Mouse (Mus musculus) kidney, embryonic 16.5 days (tissue): Measurements from ENCODE around the gene Prox1. TPM values are rescaled to one million over a fixed set of nuclear protein-coding genes. Genes with fewer than 3 reads are reported as not detected.

Experiments
- ATAC-seq: fragments of 200-750 bp; cut with Nextera tagmentation; 2 replicates; pipeline ENCODE4 v1.8.0; 2017; ENCODE audit warnings: moderate TSS enrichment; ENCODE audit not compliant: low FRiP score, low TSS enrichment
- H3K27ac ChIP-seq: fragments of 300-500 bp; sonication (generic); 2 replicates; pipeline ENCODE4 v1.5.1; 2014; ENCODE audit warnings: low read length
- H3K27me3 ChIP-seq: fragments of 300-500 bp; sonication (generic); 2 replicates; pipeline ENCODE4 v1.6.1; 2014; ENCODE audit warnings: low read length, control low read depth, mixed read lengths; ENCODE audit not compliant: insufficient read depth
- H3K36me3 ChIP-seq: fragments of 300-500 bp; sonication (generic); 2 replicates; pipeline ENCODE4 v1.6.1; 2014; ENCODE audit warnings: low read length, control low read depth, mixed read lengths; ENCODE audit not compliant: insufficient read depth
- H3K4me1 ChIP-seq: fragments of 300-500 bp; sonication (generic); 2 replicates; pipeline ENCODE4 v1.6.1; 2014; ENCODE audit warnings: low read length, control low read depth, mixed read lengths; ENCODE audit not compliant: insufficient read depth
- H3K4me2 ChIP-seq: fragments of 300-500 bp; sonication (generic); replicated peaks from 2 replicates; pipeline ENCODE4 v1.6.1; 2014; ENCODE audit warnings: low read depth, low read length
- H3K4me3 ChIP-seq: fragments of 300-500 bp; sonication (generic); 2 replicates; pipeline ENCODE4 v1.5.1; 2014; ENCODE audit warnings: mild to moderate bottlenecking, low read length
- H3K9ac ChIP-seq: fragments of 300-500 bp; sonication (generic); replicated peaks from 2 replicates; pipeline ENCODE4 v1.6.1; 2014; ENCODE audit warnings: low read length
- H3K9me3 ChIP-seq: fragments of 300-500 bp; sonication (generic); 2 replicates; pipeline ENCODE4 v1.6.1; 2016; ENCODE audit warnings: low read length, control low read depth
- WGBS: fragments of 180-500 bp; shearing (Covaris S2); extraction: QIAGEN DNeasy Blood & Tissue Kit; methylation state at CpG from one replicate; pipeline ENCODE4 v1.1.7; 2014; 5-methylcytosine and 5-hydroxymethylcytosine counted together
- polyA plus RNA-seq: library from polyadenylated mRNA; unstranded; fragments of >200 nt; fragmentation: Nextera tagmentation; extraction: Ambion mirVana; gene quantifications from 2 replicates; pipeline ENCODE4 v1.2.1, GENCODE M21; 2015

Prox1 gene
- polyA plus RNA-seq, 1 experiment from 2014 or later: 0.89 TPM

- no peak overlapping the region for H3K9ac ChIP-seq
- H3K4me2 ChIP-seq: no peak overlapping the region
- H3K27ac ChIP-seq: no peak overlapping the region
- peaks cover 7% of the 10 kb centered on the region; the same call in 1 of the 2 replicates for H3K9me3 ChIP-seq
- H3K36me3 ChIP-seq: no peaks in the 10 kb centered on the region
- H3K27me3 ChIP-seq: no peaks in the 10 kb centered on the region
- 92% methylated on average over 1 of the region's 1 CpGs for WGBS
- H3K4me1 ChIP-seq: no peaks in the 10 kb centered on the region
- ATAC-seq: no peak
- H3K4me3 ChIP-seq: no peak overlapping the region
Measured at GRCm38 (mm10) chr1:190107587-190107986, 62.9 kb downstream of the Prox1 start.

GRCm38 (mm10) chr1:190106674-190107420, 63.7 kb downstream of the Prox1 start:
- ATAC-seq: no peak
- no peak overlapping the region for H3K4me2 ChIP-seq
- no peak overlapping the region for H3K27ac ChIP-seq
- WGBS: 56% methylated on average over 16 of the region's 16 CpGs
- H3K36me3 ChIP-seq: no peaks in the 10 kb centered on the region
- no peaks in the 10 kb centered on the region for H3K27me3 ChIP-seq
- H3K4me1 ChIP-seq: no peaks in the 10 kb centered on the region
- H3K9me3 ChIP-seq: peaks cover 7% of the 10 kb centered on the region; the same call in 1 of the 2 replicates
- H3K4me3 ChIP-seq: no peak overlapping the region
- no peak overlapping the region for H3K9ac ChIP-seq

GRCm38 (mm10) chr1:190106060-190106459, 64.5 kb downstream of the Prox1 start:
- Histone ChIP-seq H3K4me3 (no peak overlapping the region), H3K27ac (no peak overlapping the region), H3K9ac (no peak overlapping the region), H3K9me3 (peaks cover 7% of the 10 kb centered on the region; the same call in 1 of the 2 replicates), H3K4me2 (no peak overlapping the region), H3K36me3 (no peaks in the 10 kb centered on the region), H3K4me1 (no peaks in the 10 kb centered on the region), H3K27me3 (no peaks in the 10 kb centered on the region)
- 75% methylated on average over 5 of the region's 5 CpGs for WGBS
- ATAC-seq: no peak

GRCm38 (mm10) chr1:190093326-190093725, 77.2 kb downstream of the Prox1 start:
- Histone ChIP-seq H3K9me3 (no peaks in the 10 kb centered on the region), H3K4me1 (no peaks in the 10 kb centered on the region; the same call in 1 of the 2 replicates), H3K4me3 (no peak overlapping the region), H3K27ac (no peak overlapping the region), H3K36me3 (no peaks in the 10 kb centered on the region), H3K4me2 (no peak overlapping the region), H3K27me3 (no peaks in the 10 kb centered on the region), H3K9ac (no peak overlapping the region)
- ATAC-seq: no peak
- whole genome bisulfite sequencing: 75% methylated on average over 9 of the region's 9 CpGs

GRCm38 (mm10) chr1:190092076-190092475, 78.4 kb downstream of the Prox1 start:
- no peak overlapping the region for H3K27ac ChIP-seq
- no peak for ATAC-seq
- H3K4me3 ChIP-seq: no peak overlapping the region
- no peaks in the 10 kb centered on the region; the same call in 1 of the 2 replicates for H3K4me1 ChIP-seq
- no peak overlapping the region for H3K9ac ChIP-seq
- H3K4me2 ChIP-seq: no peak overlapping the region
- H3K27me3 ChIP-seq: no peaks in the 10 kb centered on the region
- H3K9me3 ChIP-seq: no peaks in the 10 kb centered on the region
- no peaks in the 10 kb centered on the region for H3K36me3 ChIP-seq
- WGBS: 92% methylated on average over 7 of the region's 7 CpGs

GRCm38 (mm10) chr1:190088929-190089328, 81.6 kb downstream of the Prox1 start:
- H3K9me3 ChIP-seq: no peaks in the 10 kb centered on the region
- ATAC-seq: no peak
- no peaks in the 10 kb centered on the region for H3K36me3 ChIP-seq
- no peak overlapping the region for H3K4me2 ChIP-seq
- H3K4me1 ChIP-seq: no peaks in the 10 kb centered on the region; the same call in 1 of the 2 replicates
- H3K9ac ChIP-seq: no peak overlapping the region
- H3K27ac ChIP-seq: no peak overlapping the region
- no peaks in the 10 kb centered on the region for H3K27me3 ChIP-seq
- H3K4me3 ChIP-seq: no peak overlapping the region
- 20% methylated on average over 2 of the region's 2 CpGs for WGBS

- H3K9me3 ChIP-seq: no peaks in the 10 kb centered on the region
- H3K4me2 ChIP-seq: no peak overlapping the region
- WGBS: 80% methylated on average over 7 of the region's 7 CpGs
Measured at GRCm38 (mm10) chr1:190085703-190086102, 84.8 kb downstream of the Prox1 start.

GRCm38 (mm10) chr1:190079643-190080275, 90.8 kb downstream of the Prox1 start:
- WGBS: 59% methylated on average over 9 of the region's 10 CpGs

More at GRCm38 (mm10) chr1:190085703-190086102, 84.8 kb downstream of the Prox1 start:
- H3K4me1 ChIP-seq: no peaks in the 10 kb centered on the region; the same call in 1 of the 2 replicates
- ATAC-seq: no peak
- H3K36me3 ChIP-seq: no peaks in the 10 kb centered on the region
- H3K27ac ChIP-seq: no peak overlapping the region
- H3K4me3 ChIP-seq: no peak overlapping the region
- no peaks in the 10 kb centered on the region for H3K27me3 ChIP-seq
- H3K9ac ChIP-seq: no peak overlapping the region

GRCm38 (mm10) chr1:190076601-190077000, 93.9 kb downstream of the Prox1 start:
- H3K36me3 ChIP-seq: no peaks in the 10 kb centered on the region
- H3K9me3 ChIP-seq: no peaks in the 10 kb centered on the region
- H3K4me1 ChIP-seq: no peaks in the 10 kb centered on the region
- H3K27me3 ChIP-seq: no peaks in the 10 kb centered on the region
- H3K27ac ChIP-seq: no peak overlapping the region
- ATAC-seq: no peak
- no peak overlapping the region for H3K9ac ChIP-seq
- H3K4me2 ChIP-seq: no peak overlapping the region
- WGBS: 81% methylated on average over 11 of the region's 11 CpGs
- H3K4me3 ChIP-seq: no peak overlapping the region

More at GRCm38 (mm10) chr1:190079643-190080275, 90.8 kb downstream of the Prox1 start:
- H3K27me3 ChIP-seq: no peaks in the 10 kb centered on the region
- peak; percentile 59; the same call in 1 of the 2 replicates for ATAC-seq
- no peak overlapping the region for H3K9ac ChIP-seq
- no peaks in the 10 kb centered on the region for H3K36me3 ChIP-seq
- no peak overlapping the region for H3K27ac ChIP-seq
- no peak overlapping the region for H3K4me2 ChIP-seq
- no peaks in the 10 kb centered on the region for H3K9me3 ChIP-seq
- H3K4me3 ChIP-seq: no peak overlapping the region
- no peaks in the 10 kb centered on the region for H3K4me1 ChIP-seq
